1 mouse cellular context compared by ENCODE assay signal in genomic region chr6:120532594-120532993, GRCm38 (mm10).
TF ChIP-seq lines count a peak whose summit lies in the region.

No protein-coding gene starts in this region.

TF ChIP-seq in CH12.LX, 34 proteins besides CTCF, POLR2A, EP300 and RAD21:
- TF ChIP-seq JUN (IDR thresholded peaks at IDR 0.05; ENCODE audit: insufficient read depth, low read depth, low read length) (no peak), ZNF384 (IDR thresholded peaks at IDR 0.05; ENCODE audit: low read depth, low read length) (peak; percentile 73)
